Mouse (Mus musculus) liver, adult 2 months (tissue): ENCODE results near the gene Gm49630. TPM values are rescaled to one million over a fixed set of nuclear protein-coding genes. Genes with fewer than 3 reads are reported as not detected.
"Not testable (repeated sequence)": the region's sequence is repeated elsewhere in the genome, so short reads cannot be mapped to it uniquely, and the experiment has no call there.

ENCODE experiments used
- DNase-seq: peaks from one replicate; pipeline ENCODE4 v3.0.0-alpha.2; 2011; ENCODE audit warnings: low read depth, low spot score; ENCODE audit errors: extremely low read depth
- H3K27ac ChIP-seq: fragments of 200-500 bp; replicated peaks from 2 replicates; pipeline ENCODE4 v1.5.1; 2012; ENCODE audit warnings: low read depth, mild to moderate bottlenecking, control low read depth, inconsistent platforms, low read length; ENCODE audit not compliant: insufficient read depth
- H3K27me3 ChIP-seq: fragments of 200-500 bp; 2 replicates; pipeline ENCODE4 v1.6.1; 2012; ENCODE audit warnings: mild to moderate bottlenecking, moderate library complexity, low read length, inconsistent platforms; ENCODE audit not compliant: control insufficient read depth, insufficient read depth
- H3K36me3 ChIP-seq: fragments of 200-500 bp; 2 replicates; pipeline ENCODE4 v1.6.1; 2012; ENCODE audit warnings: low read length, inconsistent platforms; ENCODE audit not compliant: control insufficient read depth, insufficient read depth
- H3K4me1 ChIP-seq: fragments of 200-500 bp; 2 replicates; pipeline ENCODE4 v1.6.1; 2011; ENCODE audit warnings: low read length; ENCODE audit not compliant: control insufficient read depth, insufficient read depth
- H3K4me3 ChIP-seq: fragments of 200-500 bp; 2 replicates; pipeline ENCODE4 v1.5.1; 2011; ENCODE audit warnings: low read depth, mild to moderate bottlenecking, control low read depth, low read length, moderate library complexity; ENCODE audit not compliant: insufficient read depth
- H3K79me2 ChIP-seq: fragments of 200-500 bp; 2 replicates; pipeline ENCODE4 v1.6.1; 2012; ENCODE audit warnings: inconsistent platforms, mild to moderate bottlenecking, low read length, moderate library complexity; ENCODE audit not compliant: control insufficient read depth, insufficient read depth
- H3K9ac ChIP-seq: fragments of 200-500 bp; 2 replicates; pipeline ENCODE4 v1.6.1; 2012; ENCODE audit warnings: low read depth, mild to moderate bottlenecking, control low read depth, inconsistent platforms, low read length
- WGBS: fragments of 180-500 bp; shearing (Covaris S2); methylation state at CpG from one replicate; pipeline ENCODE4 v1.1.7; 2018; 5-methylcytosine and 5-hydroxymethylcytosine counted together
- polyA plus RNA-seq: library from polyadenylated mRNA; depleted of rRNA; stranded (reverse); fragments of >200 nt; gene quantifications from 2 replicates; pipeline ENCODE4 v1.2.3, GENCODE M21; 2012
- total RNA-seq: library from RNA; depleted of rRNA; stranded (reverse); fragments of >200 nt; gene quantifications from 2 replicates; pipeline ENCODE4 v1.2.3, GENCODE M21; 2014

The Gm49630 gene
- total and polyA plus RNA-seq, 2 experiments: not detected

- H3K79me2 ChIP-seq, H3K4me1 ChIP-seq, H3K27me3 ChIP-seq, DNase-seq, H3K4me3 ChIP-seq, H3K9ac ChIP-seq, H3K27ac ChIP-seq, H3K36me3 ChIP-seq: not testable (repeated sequence)
- WGBS: 85% methylated on average over 7 of the region's 7 CpGs
Observed at GRCm38 (mm10) chr17:7395116-7395515, 23.3 kb upstream of the Gm49630 start.

DNA sequence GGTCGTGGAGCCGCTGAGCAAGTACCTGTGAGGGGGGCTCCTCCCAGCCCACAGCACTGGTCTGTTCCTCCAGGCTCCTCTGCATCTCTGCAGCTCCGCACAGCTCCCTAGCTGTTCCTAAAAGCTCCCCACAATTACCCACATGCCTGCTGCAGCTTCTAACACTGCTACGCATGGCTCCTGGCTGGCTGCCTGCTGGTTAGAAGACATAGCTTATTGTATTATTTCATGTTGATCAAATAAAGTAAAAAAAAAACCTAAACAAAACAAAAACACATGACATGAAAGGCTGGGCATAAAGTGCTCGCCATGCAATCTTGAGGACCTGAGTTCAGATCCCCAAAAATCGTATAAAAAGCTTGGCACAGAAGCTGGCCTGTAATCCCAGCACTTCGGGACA is 18.1 kb upstream of the Gm49630 start:
- WGBS: 40% methylated on average over 7 of the region's 7 CpGs
- H3K4me3 ChIP-seq, H3K36me3 ChIP-seq, H3K27me3 ChIP-seq, H3K9ac ChIP-seq, H3K79me2 ChIP-seq, H3K4me1 ChIP-seq: not testable (repeated sequence)
- DNase-seq: peak; percentile 35
- H3K27ac ChIP-seq: peak overlapping the region; percentile 44; the same call in 1 of the 2 replicates

DNA sequence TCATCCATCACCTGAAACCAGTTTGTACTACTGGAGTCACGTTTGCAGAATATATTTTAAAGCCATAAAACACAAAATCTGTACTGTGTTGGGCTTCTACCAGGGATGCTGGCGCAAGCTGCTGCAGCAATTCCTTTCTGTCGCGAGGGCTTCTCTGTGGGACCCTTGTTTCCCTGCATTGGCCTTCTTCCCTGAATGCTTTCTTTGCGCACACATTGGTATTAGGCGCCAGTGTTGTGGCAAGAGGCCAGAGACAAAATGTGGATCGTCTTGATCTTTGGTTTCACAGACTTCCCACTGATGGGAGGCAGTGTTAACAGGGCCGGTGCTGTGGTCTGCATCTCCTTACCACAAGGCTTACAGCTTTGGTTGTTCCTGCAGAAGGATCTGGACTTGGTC is 17.2 kb upstream of the Gm49630 start:
- H3K79me2 ChIP-seq, H3K27ac ChIP-seq, H3K4me1 ChIP-seq, DNase-seq, H3K36me3 ChIP-seq, H3K27me3 ChIP-seq, H3K4me3 ChIP-seq, H3K9ac ChIP-seq: not testable (repeated sequence)
- 71% methylated on average over 7 of the region's 8 CpGs for WGBS

- H3K4me3 ChIP-seq, H3K27me3 ChIP-seq, DNase-seq, H3K79me2 ChIP-seq, H3K27ac ChIP-seq, H3K9ac ChIP-seq, H3K36me3 ChIP-seq, H3K4me1 ChIP-seq: not testable (repeated sequence)
- no CpG with 5 or more reads among the region's 2 CpGs for WGBS
Observed at GRCm38 (mm10) chr17:7388341-7388957, 16.7 kb upstream of the Gm49630 start.

GRCm38 (mm10) chr17:7386016-7386415 is 14.2 kb upstream of the Gm49630 start:
- 74% methylated on average over 8 of the region's 8 CpGs for WGBS
- not testable (repeated sequence) for H3K79me2 ChIP-seq, H3K9ac ChIP-seq, H3K4me1 ChIP-seq, H3K27me3 ChIP-seq, H3K27ac ChIP-seq, H3K36me3 ChIP-seq, H3K4me3 ChIP-seq
- DNase-seq: peak; percentile 3

DNA sequence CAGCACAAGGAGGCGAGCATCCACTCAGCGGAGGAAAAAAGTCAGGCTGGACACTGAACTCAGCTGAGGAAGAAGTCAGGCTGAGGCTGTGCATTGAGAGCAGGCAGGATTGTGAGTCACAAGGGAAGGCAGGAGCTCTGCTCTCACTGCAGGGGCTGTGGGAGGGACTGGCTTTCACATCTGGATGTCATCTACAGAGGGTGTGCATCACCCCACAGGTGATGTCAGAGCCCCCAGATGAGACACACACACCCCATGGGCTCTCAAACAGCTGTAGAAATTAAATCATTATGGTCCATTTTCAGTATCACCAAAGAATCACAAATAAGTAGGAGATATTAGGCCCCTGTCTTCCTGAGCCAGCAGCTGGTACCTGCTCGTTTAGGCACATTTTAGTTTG is 13.6 kb upstream of the Gm49630 start, which contains the start of gene Unc93a2:
Unc93a2 (minus strand) TSS at position 101 of the 400 bp plus-strand sequence.
- not testable (repeated sequence) for H3K4me3 ChIP-seq, H3K27me3 ChIP-seq, H3K27ac ChIP-seq, H3K36me3 ChIP-seq, H3K79me2 ChIP-seq, H3K4me1 ChIP-seq, DNase-seq, H3K9ac ChIP-seq
- 86% methylated on average over 3 of the region's 3 CpGs for WGBS

GRCm38 (mm10) chr17:7383167-7384143 is 11.7 kb upstream of the Gm49630 start:
- peak; percentile 58 for DNase-seq
- not testable (repeated sequence) for H3K4me1 ChIP-seq, H3K79me2 ChIP-seq, H3K36me3 ChIP-seq, H3K4me3 ChIP-seq, H3K27me3 ChIP-seq
- WGBS: 23% methylated on average over 12 of the region's 13 CpGs
- Histone ChIP-seq H3K27ac (peak overlapping the region; percentile 98), H3K9ac (peak overlapping the region; percentile 61; the same call in 1 of the 2 replicates)

GRCm38 (mm10) chr17:7382711-7383110 is 10.9 kb upstream of the Gm49630 start:
- peak; percentile 31 for DNase-seq
- H3K36me3 ChIP-seq, H3K79me2 ChIP-seq, H3K4me3 ChIP-seq, H3K4me1 ChIP-seq, H3K27ac ChIP-seq, H3K27me3 ChIP-seq, H3K9ac ChIP-seq: not testable (repeated sequence)
- 22% methylated on average over 1 of the region's 3 CpGs for WGBS

DNA sequence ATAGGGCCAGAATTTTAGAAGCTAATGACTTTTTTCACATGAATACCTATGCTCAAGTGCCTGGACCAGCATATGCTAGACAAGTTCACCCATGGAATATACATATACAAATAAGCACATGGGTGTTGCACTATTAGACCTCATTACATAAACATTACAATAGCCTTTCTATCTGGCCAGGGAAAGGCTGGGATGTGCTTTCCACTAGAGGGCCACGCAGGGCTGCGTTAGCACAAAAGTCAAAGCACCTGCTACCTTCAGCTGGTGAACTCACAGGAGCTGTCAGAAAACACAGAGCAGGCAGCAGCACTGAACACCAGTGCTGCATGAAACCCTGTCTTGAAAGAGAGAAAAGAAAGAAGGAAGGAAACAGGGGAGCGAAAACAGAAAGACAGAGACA is 6.1 kb upstream of the Gm49630 start:
- H3K27me3 ChIP-seq, H3K9ac ChIP-seq, H3K79me2 ChIP-seq, H3K27ac ChIP-seq, DNase-seq, H3K36me3 ChIP-seq, H3K4me3 ChIP-seq, H3K4me1 ChIP-seq: not testable (repeated sequence)
- WGBS: 54% methylated on average over 3 of the region's 3 CpGs
